Mouse (Mus musculus): ENCODE results near the gene Rrh.
A peak's percentile ranks its signal among the peaks of the same experiment; 100 is the strongest.

Rrh gene

DNA sequence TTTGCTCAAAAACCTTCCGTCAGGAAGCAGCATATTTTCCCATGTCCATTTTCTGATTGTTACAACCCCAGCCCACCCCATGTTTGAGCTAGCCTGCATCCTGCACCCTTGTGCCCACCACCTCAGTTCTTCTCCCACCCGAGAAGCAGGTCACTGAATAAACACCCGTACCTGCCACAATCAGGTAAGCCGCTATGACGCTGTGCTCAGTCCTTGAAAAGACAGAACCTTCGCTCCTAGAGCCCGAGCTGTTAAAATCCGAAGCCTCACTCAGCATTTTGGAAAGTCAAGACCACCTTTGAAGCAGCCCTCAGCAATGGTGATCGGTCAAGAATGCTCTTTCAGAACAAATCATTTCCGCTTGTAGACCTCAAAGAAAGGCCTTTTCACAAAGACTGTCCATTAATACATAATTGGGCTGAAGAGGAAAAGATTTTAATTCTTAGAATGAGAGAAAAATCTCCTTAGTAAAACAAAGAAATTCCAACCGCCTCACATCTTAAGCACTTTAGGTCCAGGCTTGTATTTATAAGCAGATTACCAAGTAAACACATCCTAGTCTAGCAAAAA lies at the start of gene Rrh:
Rrh (minus strand) TSS at position 382 of the 570 bp plus-strand sequence.
- no peak for DNase-seq

DNA sequence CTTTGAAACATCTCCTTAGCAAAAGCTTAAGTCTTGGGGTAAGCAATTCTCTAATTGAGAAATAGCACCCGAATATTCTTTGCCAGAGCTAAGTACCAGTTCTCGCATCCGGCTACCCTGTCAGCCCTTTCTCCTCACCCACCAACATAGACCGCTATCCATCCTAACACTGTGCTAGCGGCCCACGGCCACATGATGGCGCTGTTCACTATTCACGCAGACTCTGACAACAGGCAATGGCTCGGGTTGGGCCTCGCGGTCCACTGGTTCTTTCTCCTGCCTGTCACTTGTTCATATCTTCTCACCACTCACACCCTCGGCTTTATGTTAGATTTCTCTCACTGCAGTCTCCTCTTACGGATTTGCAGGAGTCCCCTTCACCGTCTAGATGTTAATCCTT lies 41.3 kb upstream of the Rrh start:
- peak; percentile 14 for DNase-seq

DNA sequence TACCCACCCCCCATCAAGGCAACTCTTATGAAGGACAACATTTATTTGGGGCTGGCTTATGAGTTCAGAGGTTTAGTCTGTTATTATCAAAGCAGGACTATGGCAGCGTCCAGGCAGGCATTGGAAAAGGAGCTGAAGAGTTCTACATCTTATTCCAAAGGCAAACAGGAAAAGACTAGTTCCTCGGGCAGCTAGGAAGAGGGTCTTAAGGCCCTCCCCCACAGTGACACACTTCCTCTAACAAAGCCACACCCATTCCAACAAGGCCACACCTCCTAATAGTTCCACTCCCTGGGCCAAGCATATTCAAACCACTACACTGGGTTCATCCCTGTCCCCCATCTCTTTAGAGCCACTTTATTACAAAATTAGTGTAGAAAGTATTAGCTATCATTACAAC lies 40.2 kb upstream of the Rrh start:
- no peak for DNase-seq

GRCm38 (mm10) chr3:129846846-129847245 lies 24.5 kb upstream of the Rrh start:
- DNase-seq = no peak

DNA sequence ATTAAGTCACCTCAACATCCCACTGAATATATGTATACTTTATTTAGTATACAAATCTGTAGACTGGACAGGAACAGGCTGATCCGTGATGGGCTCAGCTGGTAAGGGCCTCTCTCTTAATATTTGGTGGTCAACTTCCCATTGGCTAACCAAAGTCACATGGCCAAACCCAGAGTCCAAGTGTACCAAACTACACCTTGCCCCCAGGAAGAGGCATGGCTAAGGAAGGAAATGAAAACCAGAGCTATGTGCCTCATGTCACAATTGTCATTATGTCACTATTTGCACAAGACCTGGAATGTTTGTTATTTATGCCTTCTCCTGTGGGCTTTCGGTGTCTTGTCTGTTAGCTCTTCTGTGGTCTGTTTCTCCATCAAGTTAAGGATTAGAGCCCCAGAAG lies 23.5 kb upstream of the Rrh start:
- no peak for DNase-seq

DNA sequence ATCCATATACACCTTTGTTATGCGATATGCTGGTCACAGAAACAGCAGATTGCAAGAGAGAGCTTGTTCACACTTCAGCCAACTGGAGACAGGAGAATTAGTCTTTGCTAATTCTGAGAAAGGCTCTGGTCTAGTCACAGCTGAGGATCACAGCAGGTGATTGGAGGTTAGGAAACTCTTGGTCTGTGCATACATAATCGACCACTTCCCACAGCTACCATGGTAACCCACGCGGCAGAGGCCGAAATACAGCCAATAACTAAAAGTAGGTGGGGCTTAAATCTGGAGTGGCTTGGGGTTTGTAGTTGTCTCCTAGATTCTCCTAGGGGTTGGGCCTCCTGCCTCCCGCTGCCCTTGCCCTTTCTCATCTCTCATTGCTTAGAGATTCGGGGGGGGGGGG lies 15.6 kb upstream of the Rrh start:
- no peak for DNase-seq

DNA sequence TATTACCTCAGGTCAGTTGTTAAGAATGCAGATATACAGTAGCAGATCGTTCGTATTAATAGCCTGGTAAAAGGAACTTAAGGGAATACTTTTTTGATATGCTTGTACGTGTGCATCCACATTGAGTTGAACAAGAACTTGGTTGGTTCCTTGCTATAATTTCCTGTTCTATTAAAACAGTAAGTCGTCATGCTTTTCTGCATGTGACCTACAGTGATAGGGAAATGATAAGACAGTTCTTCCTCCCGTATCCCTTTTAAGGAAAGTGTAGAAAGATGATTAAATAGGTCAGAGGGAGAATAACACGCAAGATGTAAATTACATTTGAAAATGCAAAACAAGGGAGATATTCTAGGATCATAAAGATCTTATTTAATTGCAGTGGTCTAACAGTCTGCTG lies 14.6 kb upstream of the Rrh start:
- no peak for DNase-seq

DNA sequence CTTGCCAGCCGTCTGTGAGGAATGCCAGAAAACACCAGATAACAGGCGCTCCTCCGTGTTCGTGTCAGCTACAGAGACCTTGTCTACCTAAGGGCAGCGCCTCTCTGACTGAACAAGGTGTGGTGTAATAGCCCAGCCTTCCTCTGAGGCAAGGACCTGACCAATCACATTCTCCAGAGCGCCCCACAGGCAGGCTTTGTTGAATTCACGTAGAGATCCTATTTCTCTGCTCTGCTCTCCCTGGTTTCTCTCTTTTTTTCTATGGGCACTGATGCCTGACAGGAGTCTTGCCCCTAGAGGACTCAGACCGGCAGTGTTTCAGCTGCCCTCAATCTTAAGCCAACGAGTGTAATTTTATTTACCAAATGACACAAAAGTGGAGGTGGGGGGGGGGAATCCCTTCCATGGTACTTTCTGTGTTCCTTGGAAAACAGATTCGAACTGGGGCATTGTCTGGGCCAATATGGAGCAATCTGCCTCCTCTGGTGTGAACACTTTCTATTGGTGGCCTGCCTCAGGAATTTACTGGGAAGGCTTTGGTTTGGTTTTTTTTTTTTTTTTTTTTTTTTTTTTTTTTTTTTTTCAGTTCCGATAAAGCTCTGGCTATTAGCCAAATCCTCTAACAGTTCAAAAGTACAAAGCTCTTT lies 13.8 kb upstream of the Rrh start:
- no peak for DNase-seq

- DNase-seq = no peak
Measured at GRCm38 (mm10) chr3:129835388-129835934, 13.1 kb upstream of the Rrh start, which contains the start of gene Cfi. Cfi (plus strand) TSS chr3:129835884.

DNA sequence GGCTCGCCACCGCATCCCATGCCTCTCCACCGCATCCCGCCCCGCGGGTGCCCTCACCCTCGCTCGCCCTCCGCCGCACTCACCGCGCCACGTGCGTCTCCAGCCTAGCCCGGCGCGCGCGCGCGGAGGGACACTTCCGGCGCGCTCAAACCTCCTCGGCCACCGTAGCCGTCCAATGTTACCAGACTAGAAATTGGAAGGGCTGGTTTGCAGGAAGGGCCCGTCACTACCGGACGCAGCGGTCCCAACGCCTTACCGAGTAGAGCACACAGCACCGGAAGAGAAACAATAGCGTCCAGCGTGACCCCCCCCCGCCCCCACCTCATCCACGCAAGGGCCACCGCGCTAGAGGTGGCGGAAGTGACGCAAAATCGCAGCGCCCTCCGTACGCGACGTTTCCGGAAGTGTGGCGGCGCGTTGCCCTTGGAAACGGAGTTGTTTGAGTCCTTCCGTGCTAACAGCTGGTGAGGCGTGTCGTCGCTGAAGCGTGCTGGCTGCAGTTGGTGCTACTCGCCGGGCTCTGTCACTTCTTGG lies 8.7 kb upstream of the Rrh start, which contains the start of gene Gar1:
Gar1 (minus strand) TSS at position 362 of the 534 bp plus-strand sequence.
- DNase-seq = peak; percentile 97

DNA sequence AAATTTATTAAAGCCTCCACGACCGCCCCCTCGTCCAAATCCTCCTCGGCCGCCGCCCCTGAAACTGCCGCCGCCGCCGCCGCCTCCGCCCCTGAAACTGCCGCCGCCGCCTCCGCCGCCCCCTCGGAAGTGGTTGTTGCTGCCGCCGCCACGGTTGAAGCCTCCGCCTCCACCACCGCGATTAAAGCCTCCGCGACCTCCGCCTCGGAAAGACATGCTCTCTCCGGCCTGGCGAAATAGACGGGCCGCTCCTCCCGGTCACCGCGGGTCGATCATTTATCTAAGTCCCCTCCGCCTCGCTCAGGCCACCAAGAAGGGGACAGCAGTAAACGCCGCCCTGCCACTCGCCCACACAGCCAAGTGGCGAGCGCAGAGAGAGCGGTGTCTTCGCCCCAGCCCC lies 8.2 kb upstream of the Rrh start:
- DNase-seq = peak; percentile 45

- DNase-seq = no peak
Measured at GRCm38 (mm10) chr3:129827691-129828090, 5.3 kb upstream of the Rrh start.

GRCm38 (mm10) chr3:129826691-129827090 lies 4.3 kb upstream of the Rrh start:
- DNase-seq = no peak

- DNase-seq = no peak
Measured at GRCm38 (mm10) chr3:129824891-129825290, 2.5 kb upstream of the Rrh start.

DNA sequence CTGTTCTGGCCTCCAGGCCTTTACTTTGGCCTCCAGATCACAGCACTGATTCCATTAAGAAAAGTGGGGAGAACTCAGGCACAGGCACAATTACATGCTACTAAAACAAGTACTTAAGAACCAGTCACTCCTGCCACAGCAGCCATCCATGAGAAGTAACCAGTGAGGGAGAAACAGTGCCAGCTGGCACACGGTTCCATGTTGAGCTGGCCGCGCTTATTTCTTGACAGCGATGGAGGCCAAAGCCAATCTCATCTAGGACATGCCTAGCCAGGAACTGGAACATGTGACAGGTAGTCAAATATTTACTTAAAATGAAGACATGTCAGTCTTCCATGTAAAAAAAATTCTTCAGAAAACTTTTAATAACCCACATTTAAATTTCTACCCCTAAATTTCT lies 1.8 kb upstream of the Rrh start:
- DNase-seq = no peak

DNA sequence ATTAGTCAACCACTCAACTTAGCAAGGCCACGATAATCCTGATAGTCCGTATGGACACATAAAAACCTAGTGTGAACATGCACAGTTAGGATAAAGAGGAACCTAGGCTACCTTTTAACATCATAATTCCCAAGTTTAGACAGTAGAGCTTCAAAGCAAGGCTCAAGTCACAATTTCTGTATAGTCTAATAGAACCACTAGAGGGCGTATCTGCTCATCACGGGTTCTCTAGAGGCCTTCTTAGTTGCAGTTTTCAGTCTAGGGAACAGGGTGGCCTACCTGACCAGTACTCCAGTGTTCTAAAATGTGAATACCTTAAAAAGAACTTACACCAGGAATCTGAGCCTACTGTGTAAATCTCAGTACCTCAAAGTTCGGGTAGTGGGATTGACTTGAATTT lies 906 bp upstream of the Rrh start:
- no peak for DNase-seq

- no peak for DNase-seq
Measured at GRCm38 (mm10) chr3:129821736-129822135, 651 bp downstream of the Rrh start.

DNA sequence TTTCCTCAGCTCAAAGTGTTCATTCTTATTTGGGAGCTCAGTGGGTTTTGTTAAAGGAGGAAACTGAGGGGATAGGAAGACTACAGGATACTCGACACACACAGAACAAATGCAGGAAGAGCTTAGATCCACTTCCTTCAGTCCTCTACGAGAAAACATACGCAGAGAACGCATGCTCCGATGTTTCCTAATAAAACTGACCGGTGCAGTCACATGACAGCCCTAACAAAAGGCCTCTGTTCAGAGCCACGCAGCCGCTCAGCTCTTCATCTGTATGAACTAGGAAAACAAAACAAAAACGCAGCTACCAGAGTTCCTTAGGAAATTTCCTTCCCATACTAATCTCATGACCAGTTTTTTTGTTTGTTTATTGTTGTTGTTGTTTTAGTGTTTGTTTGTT lies 1.5 kb downstream of the Rrh start:
- DNase-seq = no peak

GRCm38 (mm10) chr3:129803765-129804164 lies 18.6 kb downstream of the Rrh start, which contains the start of gene Lrit3:
Lrit3 (minus strand) TSS chr3:129804030.
- no peak for DNase-seq

GRCm38 (mm10) chr3:129799011-129799410 lies 23.4 kb downstream of the Rrh start:
- no peak for DNase-seq

GRCm38 (mm10) chr3:129798551-129798950 lies 23.8 kb downstream of the Rrh start:
- no peak for DNase-seq

- DNase-seq = no peak
Measured at GRCm38 (mm10) chr3:129797341-129797740, 25.0 kb downstream of the Rrh start.

DNA sequence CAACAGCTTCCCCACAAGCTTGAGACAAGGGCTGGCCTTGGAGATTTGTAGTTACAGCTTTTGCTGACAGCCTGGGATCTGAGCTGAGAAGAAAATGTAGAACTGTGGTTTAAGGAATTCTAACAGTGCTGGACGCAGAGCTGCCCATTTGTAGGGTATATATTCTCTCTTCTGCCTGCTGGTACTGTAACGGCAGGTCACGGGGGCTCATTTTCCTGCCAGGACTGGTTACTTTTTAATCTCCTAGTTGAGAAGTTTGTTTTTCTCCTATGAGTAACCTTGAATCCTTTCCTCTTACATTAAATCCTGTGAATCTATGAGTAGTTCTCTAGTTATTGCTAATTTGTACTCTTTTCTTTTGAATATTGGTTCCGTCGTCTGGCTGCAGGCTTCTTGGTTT lies 28.6 kb downstream of the Rrh start:
- no peak for DNase-seq

DNA sequence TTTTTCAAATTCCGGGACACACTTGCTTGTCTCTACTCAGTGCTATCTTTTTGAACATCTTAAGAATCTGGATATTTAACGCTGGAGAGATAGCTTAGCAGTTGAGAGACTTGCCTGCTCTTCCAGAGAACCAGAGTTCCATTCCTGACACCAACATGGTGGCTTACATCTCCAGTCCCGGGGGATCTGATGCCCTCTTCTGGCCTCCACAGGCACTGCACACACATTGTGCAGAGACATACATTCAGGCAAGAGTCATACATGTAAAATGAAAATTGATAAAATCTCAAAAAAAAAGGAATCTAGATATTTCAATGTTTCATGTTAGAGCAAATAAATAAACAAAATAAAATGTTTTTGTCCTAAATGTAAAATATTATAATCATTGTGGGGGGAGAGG lies 39.6 kb downstream of the Rrh start:
- no peak for DNase-seq

Measured in right cerebral cortex, postnatal 14 days (tissue).